Mouse (Mus musculus): ENCODE measurements around the gene Syt6. TPM values are rescaled to one million over a fixed set of nuclear protein-coding genes. Genes with fewer than 3 reads are reported as not detected.

Syt6 gene
- polyA plus RNA-seq, 1 experiment: 0.09 TPM

GRCm38 (mm10) chr3:103546166-103546565 is 28.9 kb upstream of the Syt6 start:
- H3K4me3 ChIP-seq (ENCODE audit: control insufficient read depth, insufficient read depth, low read length): no peak overlapping the region
- H3K4me1 ChIP-seq (replicated peaks; ENCODE audit: control insufficient read depth, insufficient read depth, low read length): no peaks in the 10 kb centered on the region
- TF ChIP-seq POLR2A (IDR thresholded peaks at IDR 0.05; ENCODE audit: control insufficient read depth, extremely low read depth, insufficient read depth, low read length, poor library complexity) (no peak), CTCF (IDR thresholded peaks at IDR 0.05; ENCODE audit: borderline replicate concordance, control insufficient read depth, extremely low read depth, insufficient read depth, low read length, poor library complexity) (no peak)
- H3K27me3 ChIP-seq (ENCODE audit: control insufficient read depth, insufficient read depth, low read length): no peaks in the 10 kb centered on the region
- H3K27ac ChIP-seq (ENCODE audit: control insufficient read depth, insufficient read depth, low read length): no peak overlapping the region
- no peak for DNase-seq
- 79% methylated on average over 2 of the region's 2 CpGs for WGBS
- no peaks in the 10 kb centered on the region for H3K36me3 ChIP-seq (ENCODE audit: control insufficient read depth, insufficient read depth, low read length)

GRCm38 (mm10) chr3:103546626-103547025 is 28.4 kb upstream of the Syt6 start:
- no peaks in the 10 kb centered on the region for H3K4me1 ChIP-seq (replicated peaks; ENCODE audit: control insufficient read depth, insufficient read depth, low read length)
- 92% methylated on average over 3 of the region's 3 CpGs for WGBS

GRCm38 (mm10) chr3:103550236-103550635 is 24.8 kb upstream of the Syt6 start:
- no peak for DNase-seq
- Histone ChIP-seq H3K27me3 (ENCODE audit: control insufficient read depth, insufficient read depth, low read length) (no peaks in the 10 kb centered on the region), H3K4me1 (replicated peaks; ENCODE audit: control insufficient read depth, insufficient read depth, low read length) (peaks cover 3% of the 10 kb centered on the region; the same call in 1 of the 2 replicates), H3K27ac (ENCODE audit: control insufficient read depth, insufficient read depth, low read length) (no peak overlapping the region), H3K4me3 (ENCODE audit: control insufficient read depth, insufficient read depth, low read length) (no peak overlapping the region), H3K36me3 (ENCODE audit: control insufficient read depth, insufficient read depth, low read length) (no peaks in the 10 kb centered on the region)
- WGBS: 93% methylated on average over 5 of the region's 5 CpGs
- TF ChIP-seq POLR2A (IDR thresholded peaks at IDR 0.05; ENCODE audit: control insufficient read depth, extremely low read depth, insufficient read depth, low read length, poor library complexity): no peak

More at GRCm38 (mm10) chr3:103546626-103547025, 28.4 kb upstream of the Syt6 start:
- H3K27me3 ChIP-seq (ENCODE audit: control insufficient read depth, insufficient read depth, low read length): no peaks in the 10 kb centered on the region
- no peaks in the 10 kb centered on the region for H3K36me3 ChIP-seq (ENCODE audit: control insufficient read depth, insufficient read depth, low read length)
- TF ChIP-seq POLR2A (IDR thresholded peaks at IDR 0.05; ENCODE audit: control insufficient read depth, extremely low read depth, insufficient read depth, low read length, poor library complexity): no peak
- TF ChIP-seq CTCF (IDR thresholded peaks at IDR 0.05; ENCODE audit: borderline replicate concordance, control insufficient read depth, extremely low read depth, insufficient read depth, low read length, poor library complexity): no peak
- H3K27ac ChIP-seq (ENCODE audit: control insufficient read depth, insufficient read depth, low read length): no peak overlapping the region
- no peak for DNase-seq
- H3K4me3 ChIP-seq (ENCODE audit: control insufficient read depth, insufficient read depth, low read length): no peak overlapping the region

GRCm38 (mm10) chr3:103567226-103567625 is 7.8 kb upstream of the Syt6 start:
- Histone ChIP-seq H3K4me3 (ENCODE audit: control insufficient read depth, insufficient read depth, low read length) (no peak overlapping the region), H3K36me3 (ENCODE audit: control insufficient read depth, insufficient read depth, low read length) (no peaks in the 10 kb centered on the region), H3K27me3 (ENCODE audit: control insufficient read depth, insufficient read depth, low read length) (no peaks in the 10 kb centered on the region), H3K27ac (ENCODE audit: control insufficient read depth, insufficient read depth, low read length) (no peak overlapping the region), H3K4me1 (replicated peaks; ENCODE audit: control insufficient read depth, insufficient read depth, low read length) (peaks cover 8% of the 10 kb centered on the region)
- no peak for DNase-seq
- TF ChIP-seq CTCF (IDR thresholded peaks at IDR 0.05; ENCODE audit: borderline replicate concordance, control insufficient read depth, extremely low read depth, insufficient read depth, low read length, poor library complexity): no peak
- no peak for TF ChIP-seq POLR2A (IDR thresholded peaks at IDR 0.05; ENCODE audit: control insufficient read depth, extremely low read depth, insufficient read depth, low read length, poor library complexity)
- WGBS: 90% methylated on average over 3 of the region's 3 CpGs

GRCm38 (mm10) chr3:103572526-103572925 is 2.5 kb upstream of the Syt6 start:
- H3K4me1 ChIP-seq (replicated peaks; ENCODE audit: control insufficient read depth, insufficient read depth, low read length): peaks cover 13% of the 10 kb centered on the region
- TF ChIP-seq POLR2A (IDR thresholded peaks at IDR 0.05; ENCODE audit: control insufficient read depth, extremely low read depth, insufficient read depth, low read length, poor library complexity): no peak
- TF ChIP-seq CTCF (IDR thresholded peaks at IDR 0.05; ENCODE audit: borderline replicate concordance, control insufficient read depth, extremely low read depth, insufficient read depth, low read length, poor library complexity): no peak
- H3K4me3 ChIP-seq (ENCODE audit: control insufficient read depth, insufficient read depth, low read length): no peak overlapping the region
- H3K27me3 ChIP-seq (ENCODE audit: control insufficient read depth, insufficient read depth, low read length): peaks cover 28% of the 10 kb centered on the region; the same call in 1 of the 2 replicates
- no peaks in the 10 kb centered on the region for H3K36me3 ChIP-seq (ENCODE audit: control insufficient read depth, insufficient read depth, low read length)
- WGBS: 75% methylated on average over 4 of the region's 4 CpGs
- no peak for DNase-seq
- no peak overlapping the region for H3K27ac ChIP-seq (ENCODE audit: control insufficient read depth, insufficient read depth, low read length)

GRCm38 (mm10) chr3:103573106-103573790 is 1.8 kb upstream of the Syt6 start:
- 8% methylated on average over 20 of the region's 20 CpGs for WGBS
- H3K36me3 ChIP-seq (ENCODE audit: control insufficient read depth, insufficient read depth, low read length): no peaks in the 10 kb centered on the region
- DNase-seq: no peak
- peaks cover 28% of the 10 kb centered on the region; the same call in 1 of the 2 replicates for H3K27me3 ChIP-seq (ENCODE audit: control insufficient read depth, insufficient read depth, low read length)
- no peak overlapping the region for H3K4me3 ChIP-seq (ENCODE audit: control insufficient read depth, insufficient read depth, low read length)
- no peak overlapping the region for H3K27ac ChIP-seq (ENCODE audit: control insufficient read depth, insufficient read depth, low read length)
- TF ChIP-seq CTCF (IDR thresholded peaks at IDR 0.05; ENCODE audit: borderline replicate concordance, control insufficient read depth, extremely low read depth, insufficient read depth, low read length, poor library complexity): no peak
- TF ChIP-seq POLR2A (IDR thresholded peaks at IDR 0.05; ENCODE audit: control insufficient read depth, extremely low read depth, insufficient read depth, low read length, poor library complexity): no peak
- peaks cover 7% of the 10 kb centered on the region for H3K4me1 ChIP-seq (replicated peaks; ENCODE audit: control insufficient read depth, insufficient read depth, low read length)

- no peak for TF ChIP-seq CTCF (IDR thresholded peaks at IDR 0.05; ENCODE audit: borderline replicate concordance, control insufficient read depth, extremely low read depth, insufficient read depth, low read length, poor library complexity)
- no peak for TF ChIP-seq POLR2A (IDR thresholded peaks at IDR 0.05; ENCODE audit: control insufficient read depth, extremely low read depth, insufficient read depth, low read length, poor library complexity)
- Histone ChIP-seq H3K4me1 (replicated peaks; ENCODE audit: control insufficient read depth, insufficient read depth, low read length) (peaks cover 6% of the 10 kb centered on the region), H3K27ac (ENCODE audit: control insufficient read depth, insufficient read depth, low read length) (no peak overlapping the region), H3K4me3 (ENCODE audit: control insufficient read depth, insufficient read depth, low read length) (no peak overlapping the region), H3K36me3 (ENCODE audit: control insufficient read depth, insufficient read depth, low read length) (no peaks in the 10 kb centered on the region), H3K27me3 (ENCODE audit: control insufficient read depth, insufficient read depth, low read length) (peaks cover 28% of the 10 kb centered on the region; the same call in 1 of the 2 replicates)
- peak; percentile 71 for DNase-seq
- 3% methylated on average over 14 of the region's 14 CpGs for WGBS
These were observed 1.3 kb upstream of the Syt6 start for GRCm38 (mm10) chr3:103573791-103574166.
